Comparison of ENCODE assay signal across 8 mouse cellular contexts in genomic region chr5:121386120-121386909, GRCm38 (mm10). TPM values are rescaled to one million over a fixed set of nuclear protein-coding genes. Genes with fewer than 3 reads are reported as not detected.
DNase-seq lines count a peak whose midpoint lies in the region; ATAC-seq and TF ChIP-seq lines count a peak whose summit lies in the region.

No protein-coding gene starts in this region.

- TF ChIP-seq CTCF in MEL (IDR thresholded peaks at IDR 0.05 in 2 of 3, conservative IDR thresholded peaks at IDR 0.05 in 1 of 3; ENCODE audit: control insufficient read depth in 1 of 3, insufficient read depth in 1 of 3, low read depth in 2 of 3, low read length in 3 of 3, poor library complexity in 1 of 3, severe bottlenecking in 1 of 3), result no peak

- peak; percentile 50 to 64 for DNase-seq in frontal cortex, adult 2 months (ENCODE audit: extremely low spot score in 1 of 2, low spot score in 1 of 2)
- DNase-seq in frontal cortex, postnatal 25 days (ENCODE audit: low spot score in 2 of 2), result no peak
- DNase-seq in MEL (ENCODE audit: low read depth, low spot score), result peak; percentile 59
- no peak for DNase-seq in embryo, embryonic 11 days
- no peak for DNase-seq in thymus, postnatal 25 days

- H3K4me2 ChIP-seq in heart, embryonic 14.5 days (ENCODE audit: low read length), result peak overlapping the region; percentile 77
- H3K4me2 ChIP-seq in liver, embryonic 15.5 days, result peak overlapping the region; percentile 94
- peak overlapping the region; percentile 83 for H3K4me2 ChIP-seq in stomach, embryonic 15.5 days

- TF ChIP-seq RAD21 in MEL (IDR thresholded peaks at IDR 0.05; ENCODE audit: low read depth, low read length), result no peak

- H3K27ac ChIP-seq in MEL (ENCODE audit: control insufficient read depth, low read depth, low read length), result no peak overlapping the region
- peak overlapping the region in 1 of 2 experiments; percentile 16; a peak in 1 of 4 replicates for H3K27ac ChIP-seq in heart, embryonic 14.5 days (replicated peaks in 1 of 2; ENCODE audit: control insufficient read depth in 1 of 2, insufficient read depth in 1 of 2, low read depth in 2 of 2, low read length in 2 of 2)
- H3K27ac ChIP-seq in liver, embryonic 15.5 days (replicated peaks), result peak overlapping the region; percentile 93
- no peak overlapping the region; the same call in 1 of the 2 replicates for H3K27ac ChIP-seq in stomach, embryonic 15.5 days

- H3K36me3 ChIP-seq in MEL (ENCODE audit: control insufficient read depth in 1 of 2, insufficient read depth in 2 of 2, low read length in 2 of 2), result peaks cover 0 to 14% of the 10 kb centered on the region in 2 experiments; a peak in 2 of 4 replicates
- H3K36me3 ChIP-seq in heart, embryonic 14.5 days (ENCODE audit: control insufficient read depth, insufficient read depth, low read length), result peaks cover 25% of the 10 kb centered on the region
- 0 out of 2 replicates have a peak, but pooled peaks cover 6% of the 10 kb centered on the region for H3K36me3 ChIP-seq in liver, embryonic 15.5 days (replicated peaks)
- peaks cover 8% of the 10 kb centered on the region; the same call in 1 of the 2 replicates for H3K36me3 ChIP-seq in stomach, embryonic 15.5 days

- no peak for TF ChIP-seq EP300 in MEL (IDR thresholded peaks at IDR 0.05; ENCODE audit: low read depth in 1 of 2, low read length in 2 of 2)

- no peak for ATAC-seq in heart, embryonic 14.5 days (ENCODE audit: insufficient number of reproducible peaks, insufficient read depth, low FRiP score, low read depth)
- ATAC-seq in liver, embryonic 15.5 days (ENCODE audit: insufficient read depth), result no peak
- ATAC-seq in stomach, embryonic 15.5 days (ENCODE audit: insufficient read depth, low FRiP score, low read depth), result no peak

- no peaks in the 10 kb centered on the region for H3K9me3 ChIP-seq in MEL (replicated peaks; ENCODE audit: insufficient read depth, low read length)
- H3K9me3 ChIP-seq in heart, embryonic 14.5 days (ENCODE audit: control insufficient read depth, low read length), result no peaks in the 10 kb centered on the region
- H3K9me3 ChIP-seq in liver, embryonic 15.5 days (replicated peaks), result no peaks in the 10 kb centered on the region
- H3K9me3 ChIP-seq in stomach, embryonic 15.5 days, result no peaks in the 10 kb centered on the region

- TF ChIP-seq POLR2A in MEL (IDR thresholded peaks at IDR 0.05; ENCODE audit: control insufficient read depth in 1 of 2, insufficient read depth in 1 of 2, low read depth in 1 of 2, low read length in 2 of 2, poor library complexity in 1 of 2), result no peak

- no peaks in the 10 kb centered on the region for H3K27me3 ChIP-seq in MEL (ENCODE audit: control insufficient read depth in 1 of 2, insufficient read depth in 2 of 2, low read length in 2 of 2)
- no peaks in the 10 kb centered on the region for H3K27me3 ChIP-seq in heart, embryonic 14.5 days (ENCODE audit: control insufficient read depth, insufficient read depth, low read length)
- peaks cover 4% of the 10 kb centered on the region for H3K27me3 ChIP-seq in liver, embryonic 15.5 days
- H3K27me3 ChIP-seq in stomach, embryonic 15.5 days (replicated peaks), result no peaks in the 10 kb centered on the region

- peak overlapping the region; percentile 52 for H3K9ac ChIP-seq in MEL (ENCODE audit: control insufficient read depth, low read depth, low read length, poor library complexity, severe bottlenecking)
- H3K9ac ChIP-seq in heart, embryonic 14.5 days (ENCODE audit: low read length), result peak overlapping the region; percentile 52
- peak overlapping the region; percentile 78; the same call in 1 of the 2 replicates for H3K9ac ChIP-seq in liver, embryonic 15.5 days
- H3K9ac ChIP-seq in stomach, embryonic 15.5 days, result no peak overlapping the region

- H3K4me3 ChIP-seq in MEL (ENCODE audit: control insufficient read depth in 1 of 2, insufficient read depth in 1 of 2, low read depth in 2 of 2, low read length in 2 of 2), result peak overlapping the region; percentile 51 to 77
- H3K4me3 ChIP-seq in heart, embryonic 14.5 days (ENCODE audit: control insufficient read depth in 1 of 2, insufficient read depth in 1 of 2, low read depth in 1 of 2, low read length in 2 of 2), result peak overlapping the region in 1 of 2 experiments; percentile 78; a peak in 2 of 4 replicates
- H3K4me3 ChIP-seq in liver, embryonic 15.5 days (replicated peaks), result peak overlapping the region; percentile 72
- peak overlapping the region; percentile 72 for H3K4me3 ChIP-seq in stomach, embryonic 15.5 days (replicated peaks)

- H3K79me2 ChIP-seq in MEL (ENCODE audit: control insufficient read depth, insufficient read depth, low read length, poor library complexity), result peaks cover 3% of the 10 kb centered on the region; the same call in 1 of the 2 replicates

- peaks cover 2 to 16% of the 10 kb centered on the region in 2 experiments; a peak in 3 of 4 replicates for H3K4me1 ChIP-seq in MEL (ENCODE audit: control insufficient read depth in 1 of 2, insufficient read depth in 2 of 2, low read length in 2 of 2)
- H3K4me1 ChIP-seq in heart, embryonic 14.5 days (ENCODE audit: control insufficient read depth in 2 of 2, insufficient read depth in 2 of 2, low read length in 2 of 2), result peaks cover 0 to 27% of the 10 kb centered on the region in 2 experiments; a peak in 3 of 4 replicates
- peaks cover 38% of the 10 kb centered on the region for H3K4me1 ChIP-seq in liver, embryonic 15.5 days (replicated peaks)
- H3K4me1 ChIP-seq in stomach, embryonic 15.5 days, result peaks cover 16% of the 10 kb centered on the region; the same call in 1 of the 2 replicates

- 33% methylated on average over 22 of the region's 22 CpGs for WGBS in heart, embryonic 14.5 days
- 28% methylated on average over 22 of the region's 22 CpGs for WGBS in liver, embryonic 15.5 days (ENCODE audit: insufficient replicate concordance)
- WGBS in stomach, embryonic 15.5 days, result 31% methylated on average over 22 of the region's 22 CpGs

TF ChIP-seq in MEL, 35 proteins besides CTCF, POLR2A, EP300 and RAD21:
- TF ChIP-seq ZNF384 (IDR thresholded peaks at IDR 0.05; ENCODE audit: low read depth, low read length) (no peak), SIN3A (IDR thresholded peaks at IDR 0.05; ENCODE audit: low read length) (peak; percentile 15), RCOR1 (IDR thresholded peaks at IDR 0.05; ENCODE audit: low read depth, low read length) (no peak), MXI1 (IDR thresholded peaks at IDR 0.05; ENCODE audit: low read depth, low read length) (peak; percentile 34; the same call in 1 of the 2 replicates), MAX (IDR thresholded peaks at IDR 0.05; ENCODE audit: low read length) (peak; percentile 9; the same call in 1 of the 2 replicates)

RNA-seq across cellular contexts. Expression of gene Trafd1, which starts 0.9 kb away (rescaled TPM):
- polyA plus RNA-seq in frontal cortex, adult 2 months (2012; rRNA removed), result 163 and 173 TPM in 2 replicates
- 12.9 and 15.4 TPM in 2 replicates for total RNA-seq in MEL (2012; rRNA removed)
- polyA plus RNA-seq in MEL (2012; ENCODE audit: insufficient read depth in 1 of 2, insufficient read length in 2 of 2, low read depth in 1 of 2, low replicate concordance in 2 of 2, missing spikeins in 1 of 2), result 10 to 100 TPM in 1 of 2 experiments, not detected in 1; 21.4 TPM
- polyA plus RNA-seq in heart, embryonic 14.5 days (2014; fragmentation: Nextera tagmentation; extraction: Ambion mirVana), result 70.7 and 71.3 TPM in 2 replicates
- 22.8 and 25.9 TPM in 2 replicates for polyA plus RNA-seq in liver, embryonic 15.5 days (2015; fragmentation: Nextera tagmentation; extraction: Ambion mirVana)
- 67.8 and 70.6 TPM in 2 replicates for polyA plus RNA-seq in stomach, embryonic 15.5 days (2015; fragmentation: Nextera tagmentation; extraction: Ambion mirVana)

RNA-seq across cellular contexts. Expression of gene Naa25, which starts 11.4 kb away (rescaled TPM):
- 21.6 and 25.5 TPM in 2 replicates for polyA plus RNA-seq in frontal cortex, adult 2 months (2012; rRNA removed)
- total RNA-seq in MEL (2012; rRNA removed), result 53.0 and 56.4 TPM in 2 replicates
- polyA plus RNA-seq in MEL (2012; ENCODE audit: insufficient read depth in 1 of 2, insufficient read length in 2 of 2, low read depth in 1 of 2, low replicate concordance in 2 of 2, missing spikeins in 1 of 2), result 10 to 100 TPM in 1 of 2 experiments, not detected in 1; 59.6 TPM
- 30.9 and 32.8 TPM in 2 replicates for polyA plus RNA-seq in heart, embryonic 14.5 days (2014; fragmentation: Nextera tagmentation; extraction: Ambion mirVana)
- polyA plus RNA-seq in liver, embryonic 15.5 days (2015; fragmentation: Nextera tagmentation; extraction: Ambion mirVana), result 19.2 and 20.0 TPM in 2 replicates
- polyA plus RNA-seq in stomach, embryonic 15.5 days (2015; fragmentation: Nextera tagmentation; extraction: Ambion mirVana), result 40.2 and 41.8 TPM in 2 replicates

Comparison
In these comparisons a context has a peak if more than half of its experiments do, and no peak if none do; other contexts are left out.
1. DNase-seq: peak in frontal cortex, adult 2 months (2 of 2) and MEL (single experiment); none in frontal cortex, postnatal 25 days (0 of 2), embryo, embryonic 11 days (single experiment) and thymus, postnatal 25 days (single experiment).
2. Peak in every context shown above with its lines, with median percentiles within 50 percentile points of each other: H3K4me2 ChIP-seq.